Mouse (Mus musculus) liver, adult 2 months (tissue): ENCODE data around the gene Pla2g2f. TPM values are rescaled to one million over a fixed set of nuclear protein-coding genes. Genes with fewer than 3 reads are reported as not detected.

Experiments used
- DNase-seq: peaks from one replicate; pipeline ENCODE4 v3.0.0-alpha.2; 2011; ENCODE audit warnings: low read depth, low spot score; ENCODE audit errors: extremely low read depth
- H3K27ac ChIP-seq: fragments of 200-500 bp; replicated peaks from 2 replicates; pipeline ENCODE4 v1.5.1; 2012; ENCODE audit warnings: low read depth, mild to moderate bottlenecking, control low read depth, inconsistent platforms, low read length; ENCODE audit not compliant: insufficient read depth
- H3K27me3 ChIP-seq: fragments of 200-500 bp; 2 replicates; pipeline ENCODE4 v1.6.1; 2012; ENCODE audit warnings: mild to moderate bottlenecking, moderate library complexity, low read length, inconsistent platforms; ENCODE audit not compliant: control insufficient read depth, insufficient read depth
- H3K36me3 ChIP-seq: fragments of 200-500 bp; 2 replicates; pipeline ENCODE4 v1.6.1; 2012; ENCODE audit warnings: low read length, inconsistent platforms; ENCODE audit not compliant: control insufficient read depth, insufficient read depth
- H3K4me1 ChIP-seq: fragments of 200-500 bp; 2 replicates; pipeline ENCODE4 v1.6.1; 2011; ENCODE audit warnings: low read length; ENCODE audit not compliant: control insufficient read depth, insufficient read depth
- H3K4me3 ChIP-seq: fragments of 200-500 bp; 2 replicates; pipeline ENCODE4 v1.5.1; 2011; ENCODE audit warnings: low read depth, mild to moderate bottlenecking, control low read depth, low read length, moderate library complexity; ENCODE audit not compliant: insufficient read depth
- H3K79me2 ChIP-seq: fragments of 200-500 bp; 2 replicates; pipeline ENCODE4 v1.6.1; 2012; ENCODE audit warnings: inconsistent platforms, mild to moderate bottlenecking, low read length, moderate library complexity; ENCODE audit not compliant: control insufficient read depth, insufficient read depth
- H3K9ac ChIP-seq: fragments of 200-500 bp; 2 replicates; pipeline ENCODE4 v1.6.1; 2012; ENCODE audit warnings: low read depth, mild to moderate bottlenecking, control low read depth, inconsistent platforms, low read length
- CTCF ChIP-seq: fragments of 200-500 bp; IDR thresholded peaks from 2 replicates; pipeline ENCODE4 v1.5.1; 2011; ENCODE audit warnings: low read depth, low read length, control low read depth
- POLR2A ChIP-seq: fragments of 200-500 bp; IDR thresholded peaks from 2 replicates; pipeline ENCODE4 v1.6.1; 2011; ENCODE audit warnings: low read length, control low read depth; ENCODE audit not compliant: insufficient read depth; ENCODE audit errors: extremely low read depth
- WGBS: fragments of 180-500 bp; shearing (Covaris S2); methylation state at CpG from one replicate; pipeline ENCODE4 v1.1.7; 2018; 5-methylcytosine and 5-hydroxymethylcytosine counted together
- polyA plus RNA-seq: library from polyadenylated mRNA; depleted of rRNA; stranded (reverse); fragments of >200 nt; gene quantifications from 2 replicates; pipeline ENCODE4 v1.2.3, GENCODE M21; 2012
- total RNA-seq: library from RNA; depleted of rRNA; stranded (reverse); fragments of >200 nt; gene quantifications from 2 replicates; pipeline ENCODE4 v1.2.3, GENCODE M21; 2014

The Pla2g2f gene
- total and polyA plus RNA-seq, 2 experiments = not detected

DNA sequence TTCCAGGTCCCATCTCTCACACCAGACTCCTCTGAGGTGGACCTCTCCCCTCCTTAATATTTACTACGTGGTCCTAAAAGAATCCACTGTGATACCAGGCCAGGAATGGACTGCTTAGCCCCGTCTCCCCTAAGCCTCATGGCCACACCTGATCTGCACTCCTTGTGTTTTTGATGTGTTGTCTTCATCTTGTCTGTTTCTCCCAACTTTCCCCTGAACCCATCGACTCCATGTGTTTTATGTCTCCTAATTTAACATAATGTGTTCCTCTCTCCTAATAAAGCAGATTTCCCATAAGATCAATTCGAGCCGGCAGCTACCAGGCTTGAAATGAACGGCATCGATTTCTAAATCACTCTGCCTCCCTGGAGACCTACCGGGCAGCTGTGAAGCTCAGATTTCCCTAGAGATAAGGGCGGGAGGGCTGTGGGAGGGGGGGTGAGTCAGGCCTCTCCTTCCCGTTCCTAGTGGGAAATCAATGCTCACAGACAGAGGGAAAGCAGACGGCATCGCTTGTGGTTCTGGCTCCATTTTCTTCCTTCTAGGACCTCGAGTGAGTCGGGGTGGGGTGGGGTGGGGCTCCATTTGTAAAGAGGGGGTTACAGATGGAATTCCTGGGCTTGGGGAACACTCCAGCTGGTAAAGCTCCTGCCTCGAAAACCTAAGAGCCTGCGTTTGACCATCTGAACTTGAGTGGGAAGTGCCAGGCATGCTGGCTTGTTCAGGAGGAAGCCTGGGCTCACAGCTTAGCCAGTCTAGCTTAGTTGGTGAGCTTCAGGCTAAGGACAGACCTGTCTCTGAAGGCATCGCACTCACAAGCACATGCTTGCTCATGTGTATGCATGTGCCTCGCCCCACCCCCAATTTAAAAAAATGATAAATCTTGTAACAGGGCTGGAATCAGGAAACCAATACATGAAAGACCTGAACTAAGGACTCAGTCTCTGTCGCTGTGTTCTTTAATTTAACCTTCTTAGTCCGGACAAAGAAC is 20.3 kb upstream of the Pla2g2f start:
- H3K9ac ChIP-seq = no peak overlapping the region
- no peaks in the 10 kb centered on the region for H3K36me3 ChIP-seq
- no peaks in the 10 kb centered on the region for H3K79me2 ChIP-seq
- no peaks in the 10 kb centered on the region for H3K4me1 ChIP-seq
- H3K27me3 ChIP-seq = no peaks in the 10 kb centered on the region
- TF ChIP-seq POLR2A = no peak
- no peak for TF ChIP-seq CTCF
- H3K4me3 ChIP-seq = no peak overlapping the region
- no peak for DNase-seq
- 33% methylated on average over 20 of the region's 20 CpGs for WGBS
- H3K27ac ChIP-seq = no peak overlapping the region

DNA sequence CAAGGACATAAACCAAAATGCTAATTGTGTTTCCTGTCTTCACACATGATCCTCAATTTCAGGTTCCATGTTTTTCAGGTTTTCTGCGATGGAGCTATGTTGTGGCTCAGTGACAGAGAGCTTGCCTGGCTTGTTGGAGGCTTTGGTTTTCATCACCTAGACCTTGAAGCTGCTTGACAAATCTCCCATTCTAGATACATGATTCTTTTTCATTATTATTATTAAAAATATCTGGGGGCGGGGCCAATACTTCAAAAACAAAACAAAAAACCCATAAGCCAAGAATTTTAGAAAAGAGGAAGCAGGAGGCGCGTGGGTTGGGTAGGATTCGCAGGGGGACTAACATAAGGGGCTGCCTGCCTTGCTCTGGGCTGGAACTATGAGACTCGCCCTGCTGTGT is 18.0 kb upstream of the Pla2g2f start, which contains the start of gene Pla2g2d:
Pla2g2d (plus strand) TSS at position 301 of the 400 bp plus-strand sequence.
- Histone ChIP-seq H3K4me3 (no peak within 1 kb of the TSS), H3K27ac (no peak within 1 kb of the TSS), H3K9ac (no peak within 1 kb of the TSS), H3K79me2 (no peaks in the 10 kb centered on the region), H3K4me1 (no peaks in the 10 kb centered on the region), H3K36me3 (no peaks in the 10 kb centered on the region), H3K27me3 (no peaks in the 10 kb centered on the region)
- DNase-seq = no peak
- TF ChIP-seq POLR2A (no peak), CTCF (no peak)
- WGBS = 86% methylated on average over 6 of the region's 6 CpGs

GRCm38 (mm10) chr4:138772386-138772785 is 15.0 kb upstream of the Pla2g2f start:
- Histone ChIP-seq H3K79me2 (no peaks in the 10 kb centered on the region), H3K36me3 (no peaks in the 10 kb centered on the region), H3K9ac (no peak overlapping the region), H3K27me3 (no peaks in the 10 kb centered on the region), H3K4me1 (no peaks in the 10 kb centered on the region), H3K27ac (no peak overlapping the region), H3K4me3 (no peak overlapping the region)
- no peak for DNase-seq
- WGBS = 75% methylated on average over 5 of the region's 5 CpGs
- TF ChIP-seq CTCF (no peak), POLR2A (no peak)

DNA sequence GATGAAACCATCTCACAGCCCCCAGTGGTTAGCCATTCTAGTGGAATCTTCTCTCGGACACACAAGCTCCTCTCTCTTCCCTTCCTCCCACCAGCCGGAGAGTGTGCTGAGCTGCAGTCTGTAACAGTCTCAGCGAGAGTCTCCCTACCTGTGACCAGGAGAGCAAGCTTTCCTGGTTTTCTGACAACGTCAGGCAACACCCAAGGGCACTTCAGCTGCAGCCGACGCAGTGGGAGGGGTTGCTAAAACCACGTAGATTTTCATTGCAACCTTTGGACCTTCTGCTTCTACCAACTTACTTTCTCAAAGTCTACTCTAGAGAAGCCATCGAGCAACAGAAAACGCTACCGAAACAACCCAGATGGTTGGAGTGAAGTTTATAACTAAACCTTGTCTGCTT is 14.5 kb upstream of the Pla2g2f start:
- 60% methylated on average over 10 of the region's 10 CpGs for WGBS
- H3K27me3 ChIP-seq = no peaks in the 10 kb centered on the region
- TF ChIP-seq CTCF (no peak), POLR2A (no peak)
- H3K27ac ChIP-seq = no peak overlapping the region
- no peak for DNase-seq
- H3K4me3 ChIP-seq = no peak overlapping the region
- H3K4me1 ChIP-seq = no peaks in the 10 kb centered on the region
- no peak overlapping the region for H3K9ac ChIP-seq
- H3K79me2 ChIP-seq = no peaks in the 10 kb centered on the region
- no peaks in the 10 kb centered on the region for H3K36me3 ChIP-seq

DNA sequence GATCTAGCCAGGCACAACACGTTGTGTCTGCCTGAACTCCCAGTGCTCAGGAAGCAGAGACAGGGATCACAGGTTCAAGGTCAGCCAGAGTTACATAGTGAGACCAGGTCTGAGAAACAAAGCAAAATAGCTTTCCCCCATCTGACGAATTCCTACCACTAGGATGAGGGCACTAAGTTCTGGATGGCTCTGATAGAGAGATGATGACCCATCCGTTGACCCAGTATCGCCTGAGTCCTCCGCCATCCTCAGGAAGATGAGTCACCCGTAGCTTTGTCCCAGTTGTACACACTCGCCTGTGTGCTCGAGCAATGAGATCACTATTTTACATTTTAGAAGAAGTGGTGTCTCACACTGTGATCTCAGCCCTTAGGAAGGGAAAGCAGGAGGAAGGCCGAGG is 4.8 kb upstream of the Pla2g2f start:
- no peak for DNase-seq

DNA sequence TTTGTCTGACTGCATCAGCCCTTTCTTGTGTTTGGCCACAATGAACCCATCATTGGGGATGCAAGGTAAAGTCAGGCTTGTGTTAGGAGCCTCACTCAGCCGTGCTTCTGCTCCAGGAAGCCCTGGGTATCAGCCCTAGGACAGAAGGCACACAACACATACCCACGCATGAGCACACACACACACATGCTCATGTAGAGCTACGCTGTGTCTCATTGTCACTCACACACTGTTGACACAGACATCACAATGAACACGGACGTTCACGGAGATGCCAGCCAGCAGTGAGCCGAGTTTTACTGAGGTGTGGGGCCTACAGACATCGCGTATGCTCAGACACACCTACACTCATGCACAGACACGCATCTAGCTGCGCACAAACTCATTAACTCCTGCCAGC is 1.4 kb downstream of the Pla2g2f start:
- Histone ChIP-seq H3K4me1 (no peaks in the 10 kb centered on the region), H3K27me3 (no peaks in the 10 kb centered on the region; the same call in 1 of the 2 replicates)
- WGBS = 85% methylated on average over 11 of the region's 11 CpGs

More for the DNA sequence above, 4.8 kb upstream of the Pla2g2f start:
- 57% methylated on average over 9 of the region's 9 CpGs for WGBS
- Histone ChIP-seq H3K4me1 (no peaks in the 10 kb centered on the region), H3K27ac (no peak overlapping the region), H3K79me2 (no peaks in the 10 kb centered on the region), H3K27me3 (no peaks in the 10 kb centered on the region), H3K9ac (no peak overlapping the region), H3K4me3 (no peak overlapping the region), H3K36me3 (no peaks in the 10 kb centered on the region)
- TF ChIP-seq POLR2A (no peak), CTCF (no peak)

More for the DNA sequence above, 1.4 kb downstream of the Pla2g2f start:
- H3K9ac ChIP-seq = no peak overlapping the region
- TF ChIP-seq POLR2A (no peak), CTCF (no peak)
- no peaks in the 10 kb centered on the region for H3K79me2 ChIP-seq
- DNase-seq = no peak
- no peaks in the 10 kb centered on the region for H3K36me3 ChIP-seq
- no peak overlapping the region for H3K4me3 ChIP-seq
- H3K27ac ChIP-seq = no peak overlapping the region
